Mouse (Mus musculus) spleen, adult 12 weeks (tissue): ENCODE results near the gene N4bp1.

Experiments used
- DNase-seq: peaks from one replicate; pipeline ENCODE4 v3.0.0; 2022; ENCODE audit warnings: low spot score

The N4bp1 gene

DNA sequence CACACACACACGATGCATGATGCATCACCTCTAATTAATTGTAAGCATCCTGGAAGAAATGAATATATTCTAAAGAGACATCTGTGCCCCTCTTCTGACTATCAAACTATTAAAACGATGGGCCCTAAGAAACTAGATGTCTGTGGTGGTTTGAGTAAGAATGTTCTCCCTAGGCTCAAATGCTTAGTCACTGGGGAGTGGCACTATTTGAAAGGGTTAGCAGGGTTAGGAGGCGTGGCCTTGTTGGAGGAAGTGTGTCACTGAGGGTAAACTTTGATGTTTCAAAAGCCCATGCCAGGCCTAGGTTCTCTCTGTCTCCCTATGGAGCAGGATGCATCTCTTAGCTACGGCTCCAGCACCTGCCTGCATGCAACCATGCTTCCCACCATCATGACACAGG lies 10.3 kb upstream of the N4bp1 start:
- DNase-seq, result no peak

DNA sequence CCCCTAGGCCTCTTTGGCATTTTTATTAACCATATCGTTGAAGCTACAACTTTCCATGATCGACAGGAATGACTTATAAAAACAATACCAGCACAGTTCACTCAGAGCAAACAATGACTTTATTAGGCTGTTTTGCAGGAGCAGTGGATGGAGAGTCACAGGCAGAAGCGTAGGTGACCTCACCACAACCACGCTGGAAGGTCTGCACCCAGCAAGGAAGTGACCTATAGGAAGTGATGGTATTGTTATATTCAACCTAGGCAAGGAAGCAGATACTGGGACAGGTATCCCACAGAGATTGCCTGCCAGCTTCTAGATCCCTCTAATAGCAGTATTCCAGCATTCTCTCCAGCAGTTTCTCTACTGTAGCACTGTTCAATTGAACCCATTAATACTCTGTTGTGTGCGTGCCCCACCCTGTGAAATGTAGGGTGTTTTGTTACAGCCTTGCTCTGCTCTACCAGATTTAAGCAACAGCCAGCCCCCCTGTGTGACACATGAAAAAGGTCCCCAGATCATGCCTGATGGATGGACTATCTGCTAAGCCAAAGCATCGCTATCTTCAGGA lies 9.2 kb upstream of the N4bp1 start:
- no peak for DNase-seq

DNA sequence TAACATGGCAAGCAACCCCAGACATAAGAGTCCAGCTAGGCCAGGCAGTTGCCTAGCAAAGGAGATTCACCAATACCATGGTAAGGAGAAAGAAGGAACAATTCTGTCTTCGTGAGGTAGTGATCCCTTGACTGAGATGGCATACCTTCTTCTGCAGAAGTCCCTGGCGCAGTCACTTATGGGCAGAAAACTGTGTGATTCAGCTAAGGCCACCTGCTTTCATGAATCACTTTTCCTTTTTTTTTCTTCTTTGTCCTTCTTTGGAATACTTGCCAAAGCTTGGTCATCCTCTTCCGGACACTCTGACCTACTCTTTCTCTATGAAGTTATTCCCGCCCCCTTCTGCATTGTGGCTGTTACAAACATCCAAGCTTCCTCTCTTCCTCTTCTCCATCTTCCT lies 8.5 kb upstream of the N4bp1 start:
- DNase-seq, result no peak

DNA sequence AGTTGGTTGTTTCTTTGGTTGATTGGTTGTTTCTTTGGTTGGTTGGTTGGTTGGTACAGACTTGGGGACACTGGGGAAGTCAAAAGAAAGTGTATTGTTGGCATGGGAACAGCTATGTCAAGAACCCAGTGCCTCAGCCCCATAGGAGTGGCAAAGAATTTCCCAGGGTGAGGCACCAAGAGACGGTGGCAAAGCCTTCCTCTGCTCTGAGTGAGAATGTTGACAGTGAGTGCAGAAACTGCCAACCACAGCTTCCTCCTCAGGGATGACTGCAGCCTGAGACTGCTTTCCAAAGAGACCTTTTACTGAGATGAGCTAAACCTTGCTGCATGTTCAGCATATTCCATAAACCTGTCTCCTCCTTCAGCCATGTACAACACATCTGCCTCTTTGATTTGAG lies 6.5 kb upstream of the N4bp1 start:
- DNase-seq, result no peak

DNA sequence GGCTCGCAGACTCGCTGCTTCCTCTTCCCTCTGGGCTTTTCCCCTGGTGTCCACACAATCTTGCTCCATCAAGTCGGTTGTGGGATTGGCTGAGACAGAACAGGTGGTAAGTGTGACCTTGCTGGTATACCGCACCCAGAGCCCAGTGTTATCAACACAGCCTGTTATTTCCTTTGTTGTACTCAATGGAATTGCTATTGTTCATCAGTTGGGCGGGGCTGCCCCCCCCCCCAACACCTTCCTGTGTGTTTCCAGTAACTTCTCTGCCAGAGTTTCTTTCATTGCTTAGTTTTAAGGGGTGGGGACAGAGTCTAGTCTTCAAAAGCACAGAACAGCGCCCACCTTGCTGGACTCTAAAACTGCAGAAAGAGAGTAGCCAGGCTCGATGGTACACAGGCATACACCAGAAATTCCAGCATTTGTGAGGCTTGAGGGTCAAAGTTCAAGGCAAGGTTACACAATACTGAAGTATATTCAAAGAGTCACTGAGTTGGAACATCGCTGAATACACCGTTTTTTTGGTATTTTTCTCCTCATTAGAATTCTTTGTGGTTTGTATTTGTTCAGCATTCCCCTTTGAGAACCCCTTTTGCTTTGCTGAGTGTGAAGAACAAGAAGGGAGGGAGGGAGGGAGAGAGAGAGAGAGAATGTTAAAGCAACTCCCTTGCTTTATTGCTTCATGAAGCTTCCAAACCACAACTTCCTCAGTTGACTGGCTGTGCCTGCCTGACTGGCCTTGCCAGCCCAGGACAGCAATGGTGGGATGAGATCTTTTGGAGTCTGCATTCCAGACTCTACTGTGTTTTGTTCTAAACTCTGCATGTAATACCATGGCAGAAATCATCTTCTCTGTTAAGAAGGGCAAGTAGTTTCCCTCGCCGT lies 3.2 kb upstream of the N4bp1 start:
- no peak for DNase-seq

DNA sequence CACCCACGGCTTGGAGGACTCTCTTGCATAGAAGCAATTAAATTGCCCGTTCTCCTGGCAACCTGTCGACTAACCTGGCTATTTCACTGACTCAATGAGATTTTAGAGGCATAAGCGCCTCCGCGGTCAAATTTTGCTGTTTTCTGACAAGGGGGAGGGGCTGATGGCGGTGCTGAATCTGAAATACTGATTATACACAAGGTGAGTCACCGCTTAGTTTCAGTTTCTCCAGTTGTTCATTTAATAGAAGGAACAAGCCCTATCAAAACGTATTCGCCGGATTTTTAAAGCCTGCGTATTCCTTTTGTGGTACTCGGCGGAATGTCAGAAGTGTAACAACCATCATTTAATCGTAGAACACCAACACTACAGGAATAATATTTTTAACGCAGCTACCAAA lies 991 bp downstream of the N4bp1 start:
- peak; percentile 14 for DNase-seq

DNA sequence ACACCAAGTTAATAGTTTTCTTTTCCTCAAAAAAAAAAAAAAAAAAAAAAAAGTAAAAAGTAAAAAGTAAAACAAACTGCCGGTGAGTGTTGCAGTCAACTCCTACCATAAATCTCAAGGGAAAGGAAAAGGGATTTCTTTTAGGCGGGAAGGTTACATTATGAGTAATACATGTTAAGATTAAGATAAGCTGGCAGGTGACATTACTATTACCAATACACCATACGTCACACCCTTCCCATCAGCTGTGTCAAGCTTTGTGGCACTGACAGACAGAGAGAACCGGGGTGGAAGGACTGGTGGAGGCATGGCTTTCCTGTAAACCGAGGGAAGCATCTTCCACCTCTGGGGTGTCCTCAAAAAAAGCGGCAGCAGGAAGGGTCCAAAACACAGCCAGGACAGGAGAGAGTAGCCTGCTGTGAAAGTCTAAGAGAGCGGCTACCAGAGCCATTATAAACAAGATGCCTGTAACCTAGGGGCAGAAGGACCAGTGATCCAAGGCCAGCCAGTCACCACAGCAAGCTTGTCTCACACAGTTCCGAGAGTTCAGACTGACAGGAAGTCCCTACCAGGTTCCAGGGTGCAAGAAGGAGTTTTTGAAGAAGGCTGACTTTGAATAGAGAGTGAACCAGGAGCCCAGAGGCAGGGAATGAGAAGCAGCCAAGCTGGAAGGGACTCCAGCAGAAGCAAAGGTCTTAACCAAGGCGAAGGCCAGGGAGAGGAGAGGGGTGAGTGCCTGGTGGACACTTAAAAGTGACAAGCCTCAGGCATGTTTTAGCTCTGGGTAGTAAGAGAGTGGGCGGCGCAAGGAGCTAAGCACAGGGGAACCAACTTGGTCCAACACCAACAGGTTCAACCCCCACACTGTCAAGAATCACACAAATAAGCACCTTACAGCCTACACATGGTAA lies 2.2 kb downstream of the N4bp1 start:
- DNase-seq, result no peak

DNA sequence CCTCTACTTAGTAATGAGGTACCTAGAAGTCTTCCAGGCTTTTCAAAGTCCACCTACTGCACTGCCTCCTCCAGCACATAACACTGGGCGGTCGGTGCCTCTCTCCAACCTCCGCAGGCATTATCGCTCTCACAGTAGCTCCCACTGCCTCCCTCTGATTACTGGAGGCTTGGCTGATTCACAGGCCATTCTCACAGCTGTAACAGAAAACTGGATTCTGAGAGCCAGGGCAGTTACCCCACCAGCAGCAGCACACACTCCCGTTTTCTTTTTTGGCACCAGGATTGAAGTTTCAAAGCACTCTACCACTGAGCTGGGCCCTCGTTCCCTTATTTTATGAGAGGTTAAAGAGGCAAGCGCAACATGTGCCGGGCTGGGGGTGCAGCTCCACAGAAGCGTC lies 3.1 kb downstream of the N4bp1 start:
- no peak for DNase-seq

DNA sequence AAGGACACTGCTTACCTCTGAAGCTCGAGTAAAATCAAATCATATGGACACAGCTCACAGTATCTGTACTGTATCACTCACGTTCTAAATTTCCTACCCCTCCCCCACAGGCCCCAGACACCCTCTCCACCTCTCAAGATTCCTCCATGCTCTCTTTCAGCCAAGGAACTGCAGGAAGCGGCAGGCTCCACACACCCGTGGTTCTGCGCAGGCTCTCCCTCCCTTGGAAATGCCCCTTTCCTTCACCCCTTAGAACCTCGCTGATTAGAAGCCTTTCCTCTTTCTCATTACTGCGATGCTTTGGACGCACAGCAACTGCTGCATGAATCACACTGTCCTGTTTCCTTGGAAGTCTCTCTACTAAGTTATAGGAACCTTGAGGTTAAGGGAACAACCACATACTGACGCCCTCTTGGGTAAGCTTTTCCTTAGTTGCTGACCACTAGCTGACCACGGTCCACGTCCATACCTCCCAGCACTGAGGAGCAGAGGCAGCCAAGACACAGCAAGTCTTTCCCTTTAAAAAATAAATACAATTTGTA lies 3.9 kb downstream of the N4bp1 start:
- DNase-seq, result no peak

DNA sequence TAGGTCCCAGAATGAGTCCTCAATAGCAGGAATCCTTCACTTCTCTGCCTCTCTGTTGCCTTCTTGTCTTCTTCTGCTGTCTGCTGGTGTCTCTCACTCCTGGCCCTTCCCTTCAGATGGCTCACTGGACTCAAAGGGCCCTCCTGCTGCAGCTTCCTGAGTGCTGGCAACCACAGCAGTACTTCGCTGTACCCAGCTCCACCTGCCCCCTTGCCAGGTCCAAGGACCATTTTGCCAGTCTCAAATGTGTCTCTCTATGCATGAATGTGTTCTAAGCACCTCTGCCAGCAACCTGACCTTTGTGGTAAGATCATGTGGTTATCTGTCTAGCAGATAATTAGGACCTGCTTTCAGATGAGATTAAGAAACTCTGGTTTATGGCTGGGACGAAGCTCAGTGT lies 8.2 kb downstream of the N4bp1 start:
- DNase-seq, result no peak

DNA sequence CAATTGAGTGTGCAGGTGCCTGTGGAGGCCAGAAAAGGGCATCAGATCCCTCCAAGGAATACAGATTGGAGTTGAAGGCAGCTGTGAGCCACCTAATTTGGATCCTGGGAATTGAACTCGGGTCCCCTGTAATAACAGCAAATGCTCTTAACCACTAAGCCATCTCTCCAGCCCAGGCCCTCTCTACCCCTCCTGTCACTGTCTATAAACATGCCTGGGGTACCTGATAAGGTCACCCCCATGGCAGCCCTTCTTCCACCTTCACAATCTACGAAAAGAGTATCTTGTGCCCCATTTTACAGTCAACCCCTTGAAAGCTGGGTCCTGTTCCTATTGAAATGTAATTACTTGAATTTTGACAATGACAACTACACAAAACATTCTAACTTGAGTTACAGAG lies 11.0 kb downstream of the N4bp1 start:
- DNase-seq, result no peak

DNA sequence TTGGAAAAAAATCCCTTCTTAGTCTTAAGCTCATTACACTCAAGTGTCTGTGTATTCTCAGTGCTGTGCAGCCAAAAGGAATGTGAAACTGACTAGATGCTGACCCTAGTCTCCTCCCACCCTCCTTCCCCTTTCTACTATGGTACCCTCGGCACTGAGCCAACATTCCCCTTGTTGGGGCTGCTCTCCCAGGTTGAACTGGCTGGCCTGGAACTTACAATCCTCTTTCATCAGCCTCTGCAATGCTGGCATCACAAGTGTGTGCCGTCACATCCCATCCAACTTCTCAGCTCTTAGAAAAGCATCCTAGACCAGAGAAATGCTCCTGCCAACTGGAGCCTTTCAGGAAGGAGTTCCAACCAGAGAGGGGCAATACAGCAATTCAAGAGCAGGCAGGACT lies 11.9 kb downstream of the N4bp1 start:
- DNase-seq, result no peak

DNA sequence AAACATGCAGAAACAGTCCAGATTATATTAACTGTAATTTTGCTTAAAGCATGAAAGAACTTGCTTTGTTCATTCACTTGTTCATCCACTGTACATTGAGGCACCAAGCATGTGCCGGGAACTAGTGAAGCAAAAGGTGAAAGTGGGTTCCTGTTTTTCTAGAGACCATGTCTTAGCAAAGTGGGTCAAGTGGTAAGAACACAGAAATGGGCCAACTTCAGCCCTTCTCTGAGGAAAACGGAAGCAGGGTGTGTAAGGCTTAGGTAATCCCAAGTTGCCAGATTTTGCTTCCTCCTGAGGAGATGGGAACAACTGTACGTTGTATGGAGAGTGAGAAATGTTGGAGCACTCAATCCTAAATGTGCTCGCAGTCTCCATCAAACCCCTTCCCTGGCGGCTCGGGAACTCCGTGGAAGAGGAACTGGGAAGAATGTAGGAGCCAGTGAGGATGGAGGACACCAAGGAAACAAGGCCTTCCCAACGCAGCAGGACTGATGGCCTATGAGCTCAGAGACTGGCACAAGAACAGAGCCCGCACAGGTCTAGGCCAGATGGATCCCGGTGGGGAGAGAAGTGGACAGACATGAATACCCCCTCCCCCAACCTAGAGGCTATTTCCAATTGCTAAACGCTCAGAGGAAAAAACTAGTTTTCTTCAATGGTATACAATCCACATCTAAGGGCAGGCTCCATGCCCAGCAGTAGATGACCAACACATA lies 12.8 kb downstream of the N4bp1 start:
- no peak for DNase-seq

DNA sequence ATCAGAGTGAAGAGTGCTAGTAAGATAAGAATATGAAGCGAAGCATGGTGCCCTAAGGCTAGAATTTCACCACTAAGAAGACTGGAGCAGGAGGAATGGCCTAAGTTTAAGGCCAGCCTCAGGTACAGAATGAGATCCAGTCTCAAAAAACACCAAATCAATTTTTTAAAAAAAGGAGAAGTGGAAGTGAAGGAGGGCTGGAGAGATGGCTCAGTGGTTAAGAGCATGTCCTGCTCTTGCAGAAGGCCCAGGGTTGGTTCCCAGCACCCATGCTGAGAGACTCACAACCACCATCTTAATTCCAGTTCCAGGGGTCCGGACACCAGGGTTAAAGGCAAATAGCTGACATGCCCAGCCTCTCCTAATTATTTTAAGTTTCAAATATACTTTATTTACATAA lies 13.6 kb downstream of the N4bp1 start:
- no peak for DNase-seq

DNA sequence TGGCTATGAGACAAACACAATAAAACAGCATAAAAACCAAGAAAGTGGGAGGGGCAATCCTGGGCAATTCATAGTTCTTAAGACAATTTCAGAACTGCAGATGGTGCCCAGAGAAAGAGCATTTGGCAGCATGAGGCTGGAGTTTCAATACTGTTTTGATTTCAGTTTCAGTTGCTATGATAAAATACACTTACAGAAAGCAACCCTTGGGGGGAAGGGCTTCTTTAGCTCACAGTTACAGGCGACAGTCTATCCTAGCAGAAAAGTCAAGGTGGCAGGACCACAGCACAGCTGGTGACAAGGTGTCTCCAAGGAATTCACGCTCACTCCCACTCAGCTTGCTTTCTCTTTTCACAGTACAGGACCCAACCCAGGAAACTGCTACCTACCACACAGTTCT lies 14.3 kb downstream of the N4bp1 start:
- no peak for DNase-seq

DNA sequence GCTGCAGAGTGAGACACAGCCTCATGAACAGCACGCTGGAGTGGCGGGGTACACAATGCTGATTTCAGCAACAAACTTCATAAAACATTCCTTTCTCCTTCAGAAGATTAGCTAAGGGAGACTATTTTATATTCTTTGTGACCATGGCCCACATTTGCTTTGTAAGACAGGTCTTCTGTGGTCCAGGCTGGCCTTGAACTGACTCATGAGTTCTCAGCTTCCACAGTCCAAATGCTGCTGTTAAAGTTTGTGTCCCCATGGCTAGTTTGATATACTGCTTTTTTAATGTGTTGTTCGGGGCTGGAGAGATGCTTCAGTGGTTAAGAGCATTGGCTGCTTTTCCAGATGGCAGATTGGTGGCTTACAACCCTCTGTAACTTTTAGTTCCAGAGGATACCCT lies 17.0 kb downstream of the N4bp1 start:
- DNase-seq, result no peak

DNA sequence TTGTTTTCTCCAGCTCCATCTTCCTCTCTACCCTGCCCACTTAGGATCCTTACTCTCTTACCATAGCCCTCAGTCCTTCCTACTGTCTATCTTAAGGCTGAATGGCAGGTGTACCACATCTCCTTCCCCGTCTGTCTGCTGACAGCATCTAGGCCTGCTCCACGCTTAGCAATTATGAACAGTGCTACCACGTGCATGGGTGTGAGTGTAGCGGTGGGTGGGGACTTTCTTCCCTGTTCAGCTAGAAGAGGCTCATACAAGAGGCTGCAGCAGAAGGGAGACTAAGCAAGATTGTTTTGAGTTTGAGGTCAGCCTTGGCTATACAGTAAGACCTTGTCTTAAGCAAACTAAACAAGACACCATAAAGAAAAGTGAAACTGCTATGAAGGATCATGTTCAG lies 20.3 kb downstream of the N4bp1 start:
- DNase-seq, result no peak

DNA sequence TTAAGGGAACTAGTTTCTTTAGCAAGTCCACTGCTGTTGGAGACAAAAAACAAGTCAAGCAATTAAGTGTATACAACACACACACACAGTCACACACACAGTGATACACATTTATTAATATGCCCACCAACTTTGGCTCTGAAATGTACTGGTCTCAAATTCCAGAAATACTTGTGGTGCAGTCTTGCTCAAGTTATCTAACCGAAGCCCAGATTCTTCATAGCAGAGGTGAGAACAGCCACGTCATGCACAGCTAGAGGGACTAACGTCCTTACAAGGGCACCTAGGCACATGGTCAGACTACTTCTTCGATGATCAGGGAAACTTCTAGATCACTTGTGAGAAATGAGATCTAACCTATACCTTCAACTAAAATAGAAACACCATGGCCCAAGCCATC lies 22.2 kb downstream of the N4bp1 start:
- DNase-seq, result no peak

DNA sequence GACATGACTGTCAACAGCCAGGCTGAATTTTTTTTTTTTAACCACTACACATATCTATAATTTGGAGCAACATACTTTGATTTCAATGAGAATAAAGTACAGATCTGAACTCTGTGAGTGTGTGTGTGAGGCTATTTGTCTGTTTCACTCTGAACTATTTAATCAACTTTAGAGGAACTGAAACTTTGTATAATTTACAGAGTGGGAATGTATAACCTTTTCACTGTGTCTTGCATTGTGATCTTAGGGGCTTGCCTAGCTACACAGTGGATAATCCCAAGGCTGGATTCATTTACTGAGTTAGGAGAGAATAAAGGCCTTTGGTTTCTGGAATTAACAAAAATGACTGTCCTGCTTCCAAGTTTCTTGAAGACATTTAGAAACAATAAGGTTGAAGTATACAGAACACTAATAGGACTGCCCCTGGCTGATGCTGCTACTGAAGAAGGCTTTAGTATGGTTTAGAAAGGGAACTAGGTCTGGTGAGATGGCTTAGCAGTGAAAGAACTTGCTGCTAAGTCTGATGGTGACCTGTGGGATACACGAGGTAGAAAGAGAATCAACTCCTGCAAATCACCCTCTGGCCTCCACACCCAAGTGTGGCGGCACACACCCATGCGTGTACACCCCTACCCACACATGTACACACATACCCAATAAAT lies 22.8 kb downstream of the N4bp1 start:
- no peak for DNase-seq

DNA sequence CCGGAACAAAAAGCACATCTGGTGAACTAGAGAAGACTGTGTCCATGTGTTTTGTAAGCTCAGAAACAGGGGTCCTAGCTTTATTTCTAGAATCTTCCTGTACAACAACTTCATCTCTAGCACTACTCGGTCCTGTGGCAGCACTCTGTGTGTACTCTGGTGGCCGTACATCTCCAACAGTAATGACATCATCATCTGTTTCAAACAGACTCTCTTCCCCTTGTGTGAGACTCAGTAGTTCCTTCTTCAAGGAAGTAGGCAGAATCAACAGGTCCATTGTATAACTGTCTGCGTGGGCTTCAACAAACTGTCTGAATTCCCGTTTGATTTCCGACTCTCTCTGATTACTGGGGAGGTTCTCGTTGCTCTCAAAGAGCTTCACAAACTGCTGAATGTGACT lies 23.5 kb downstream of the N4bp1 start:
- DNase-seq, result no peak

DNA sequence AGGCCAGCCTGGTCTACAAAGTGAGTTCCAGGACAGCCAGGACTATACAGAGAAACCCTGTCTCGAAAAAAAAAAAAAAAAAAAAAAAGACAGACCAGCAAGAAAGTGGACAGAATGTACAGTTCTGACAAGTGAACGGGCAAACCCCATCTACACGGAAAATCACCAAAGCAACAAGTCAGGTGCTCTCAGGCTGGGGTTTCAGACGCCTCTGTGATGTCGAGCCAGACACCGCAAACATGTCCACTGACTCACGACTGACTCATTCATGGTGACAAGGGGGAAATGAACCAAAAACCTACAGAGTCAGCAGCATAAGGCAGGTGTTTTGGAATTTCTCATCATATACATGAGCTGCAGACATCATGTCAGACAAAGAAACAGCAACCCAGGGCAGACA lies 28.8 kb downstream of the N4bp1 start:
- DNase-seq, result no peak
